Mouse (Mus musculus) small intestine, adult 2 months (tissue): ENCODE measurements around the gene Pdlim5. TPM values are rescaled to one million over a fixed set of nuclear protein-coding genes. Genes with fewer than 3 reads are reported as not detected.

Source experiments
- H3K27ac ChIP-seq: fragments of 200-500 bp; 2 replicates; pipeline ENCODE4 v1.5.1; 2012; ENCODE audit warnings: low read depth, low read length, control low read depth, inconsistent platforms; ENCODE audit not compliant: insufficient read depth
- H3K27me3 ChIP-seq: fragments of 200-500 bp; 2 replicates; pipeline ENCODE4 v1.6.1; 2012; ENCODE audit warnings: mild to moderate bottlenecking, moderate library complexity, low read length, inconsistent platforms; ENCODE audit not compliant: control insufficient read depth, insufficient read depth
- H3K36me3 ChIP-seq: fragments of 200-500 bp; 2 replicates; pipeline ENCODE4 v1.6.1; 2012; ENCODE audit warnings: mild to moderate bottlenecking, low read length, control low read depth, inconsistent platforms; ENCODE audit not compliant: control insufficient read depth, insufficient read depth
- H3K4me1 ChIP-seq: fragments of 200-500 bp; 2 replicates; pipeline ENCODE4 v1.6.1; 2012; ENCODE audit warnings: low read length, inconsistent platforms, mixed read lengths; ENCODE audit not compliant: control insufficient read depth, insufficient read depth, insufficient read length
- H3K4me3 ChIP-seq: fragments of 200-500 bp; 2 replicates; pipeline ENCODE4 v1.5.1; 2012; ENCODE audit warnings: low read depth, mild to moderate bottlenecking, control low read depth, inconsistent platforms, low read length, moderate library complexity
- CTCF ChIP-seq: fragments of 200-500 bp; IDR thresholded peaks from 2 replicates; pipeline ENCODE4 v1.5.1; 2012; ENCODE audit warnings: low read depth, mild to moderate bottlenecking, control low read depth, inconsistent platforms, low read length, moderate library complexity, mixed read lengths; ENCODE audit not compliant: insufficient replicate concordance, insufficient read length; ENCODE audit errors: extremely low read depth
- POLR2A ChIP-seq: fragments of 200-500 bp; IDR thresholded peaks from 2 replicates; pipeline ENCODE4 v1.6.1; 2012; ENCODE audit warnings: low read depth, mild to moderate bottlenecking, control low read depth, inconsistent platforms, low read length, moderate library complexity
- WGBS: fragments of 180-500 bp; shearing (Covaris S2); methylation state at CpG from one replicate; pipeline ENCODE4 v1.1.7; 2018; 5-methylcytosine and 5-hydroxymethylcytosine counted together
- polyA plus RNA-seq: library from polyadenylated mRNA; depleted of rRNA; stranded (reverse); fragments of >200 nt; gene quantifications from 2 replicates; pipeline ENCODE4 v1.2.3, GENCODE M21; 2012

Pdlim5 gene
- polyA plus RNA-seq, 1 experiment, result 63.1 TPM

GRCm38 (mm10) chr3:142424134-142424533 lies 28.6 kb upstream of the Pdlim5 start:
- Histone ChIP-seq H3K36me3 (no peaks in the 10 kb centered on the region), H3K4me1 (no peaks in the 10 kb centered on the region), H3K27ac (no peak overlapping the region), H3K4me3 (no peak overlapping the region), H3K27me3 (no peaks in the 10 kb centered on the region)
- TF ChIP-seq POLR2A, result no peak
- TF ChIP-seq CTCF, result no peak
- 84% methylated on average over 1 of the region's 1 CpGs for WGBS

DNA sequence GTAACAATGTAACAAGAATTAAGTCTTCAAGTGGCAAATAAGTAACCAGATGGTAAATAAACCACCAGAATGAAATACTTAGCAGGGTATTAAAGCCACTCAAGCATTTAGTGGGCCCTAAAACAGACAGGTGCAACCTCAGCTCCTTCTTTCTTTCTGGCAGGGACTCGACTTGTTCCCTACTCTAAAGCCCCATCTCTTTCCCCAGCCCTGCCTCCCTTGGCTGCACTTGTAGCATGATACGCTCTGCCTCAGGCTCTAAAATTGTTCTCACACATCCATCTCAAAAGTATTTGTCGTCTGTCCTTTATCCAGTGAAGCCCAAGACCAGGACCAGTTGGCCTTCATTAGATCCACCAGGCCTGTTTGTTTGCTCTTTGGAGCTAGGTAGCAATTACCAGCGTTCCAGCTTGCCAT lies 28.0 kb upstream of the Pdlim5 start:
- Histone ChIP-seq H3K27me3 (no peaks in the 10 kb centered on the region), H3K27ac (no peak overlapping the region), H3K4me3 (no peak overlapping the region), H3K36me3 (no peaks in the 10 kb centered on the region), H3K4me1 (no peaks in the 10 kb centered on the region)
- TF ChIP-seq CTCF (no peak), POLR2A (no peak)
- WGBS, result 48% methylated on average over 4 of the region's 4 CpGs

GRCm38 (mm10) chr3:142422229-142422628 lies 26.7 kb upstream of the Pdlim5 start:
- 88% methylated on average over 4 of the region's 4 CpGs for WGBS
- TF ChIP-seq POLR2A (no peak), CTCF (no peak)
- Histone ChIP-seq H3K4me1 (no peaks in the 10 kb centered on the region), H3K4me3 (no peak overlapping the region), H3K27ac (no peak overlapping the region), H3K27me3 (no peaks in the 10 kb centered on the region), H3K36me3 (no peaks in the 10 kb centered on the region)

DNA sequence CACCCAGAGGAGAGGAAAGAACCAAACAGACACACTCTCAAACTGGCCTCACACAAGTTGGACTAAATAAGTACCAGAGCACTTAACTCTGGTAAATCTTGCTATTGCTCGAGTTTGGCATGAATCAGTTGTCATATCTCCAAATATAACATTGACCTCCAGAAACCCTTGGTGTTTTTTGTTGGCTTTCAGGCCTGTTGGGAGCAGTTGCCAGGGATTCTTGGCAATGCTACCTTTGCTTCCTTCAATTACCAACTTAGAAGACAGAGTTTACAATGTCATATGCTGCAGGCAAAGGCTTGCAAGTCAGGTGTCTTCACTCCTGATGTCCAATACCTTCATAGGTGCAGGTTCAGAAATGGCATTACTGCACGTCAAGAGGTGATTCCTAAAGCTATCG lies 26.0 kb upstream of the Pdlim5 start:
- TF ChIP-seq POLR2A (no peak), CTCF (no peak)

GRCm38 (mm10) chr3:142417996-142418395 lies 22.5 kb upstream of the Pdlim5 start:
- Histone ChIP-seq H3K4me3 (no peak overlapping the region), H3K27me3 (no peaks in the 10 kb centered on the region), H3K36me3 (no peaks in the 10 kb centered on the region), H3K27ac (no peak overlapping the region), H3K4me1 (no peaks in the 10 kb centered on the region)
- WGBS, result 59% methylated on average over 3 of the region's 3 CpGs
- TF ChIP-seq POLR2A, result no peak
- TF ChIP-seq CTCF, result no peak

More for the DNA sequence above, 26.0 kb upstream of the Pdlim5 start:
- Histone ChIP-seq H3K4me3 (no peak overlapping the region), H3K36me3 (no peaks in the 10 kb centered on the region), H3K4me1 (no peaks in the 10 kb centered on the region), H3K27ac (no peak overlapping the region), H3K27me3 (no peaks in the 10 kb centered on the region)
- 84% methylated on average over 3 of the region's 3 CpGs for WGBS

DNA sequence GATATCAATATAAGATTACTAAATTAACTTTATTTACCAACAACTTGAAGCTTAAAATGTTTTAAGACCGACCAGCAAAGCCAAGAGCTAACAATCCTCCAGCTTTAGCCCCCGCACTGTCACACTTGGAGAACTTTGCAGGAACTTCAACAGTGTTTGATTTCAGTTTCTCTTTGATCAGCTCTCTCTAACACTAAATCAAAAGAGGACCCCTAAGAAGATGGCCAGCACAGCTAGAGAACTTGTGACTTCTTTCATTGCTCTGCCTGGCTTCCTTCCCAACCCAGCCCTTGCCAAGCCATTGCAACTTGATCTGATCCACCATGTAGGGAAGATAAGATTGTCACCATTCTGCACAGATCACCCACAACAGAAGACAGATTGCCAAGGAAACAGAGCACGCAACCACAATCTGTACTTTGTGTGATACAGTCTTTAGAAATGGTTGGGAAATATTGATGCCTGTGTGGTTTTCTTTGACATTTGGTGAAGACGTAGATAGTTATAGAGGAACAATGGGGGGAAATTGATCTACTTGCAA lies 17.9 kb upstream of the Pdlim5 start:
- Histone ChIP-seq H3K36me3 (no peaks in the 10 kb centered on the region), H3K4me3 (no peak overlapping the region), H3K27me3 (no peaks in the 10 kb centered on the region), H3K4me1 (no peaks in the 10 kb centered on the region), H3K27ac (no peak overlapping the region)
- WGBS, result 88% methylated on average over 4 of the region's 4 CpGs
- no peak for TF ChIP-seq CTCF
- TF ChIP-seq POLR2A, result no peak

DNA sequence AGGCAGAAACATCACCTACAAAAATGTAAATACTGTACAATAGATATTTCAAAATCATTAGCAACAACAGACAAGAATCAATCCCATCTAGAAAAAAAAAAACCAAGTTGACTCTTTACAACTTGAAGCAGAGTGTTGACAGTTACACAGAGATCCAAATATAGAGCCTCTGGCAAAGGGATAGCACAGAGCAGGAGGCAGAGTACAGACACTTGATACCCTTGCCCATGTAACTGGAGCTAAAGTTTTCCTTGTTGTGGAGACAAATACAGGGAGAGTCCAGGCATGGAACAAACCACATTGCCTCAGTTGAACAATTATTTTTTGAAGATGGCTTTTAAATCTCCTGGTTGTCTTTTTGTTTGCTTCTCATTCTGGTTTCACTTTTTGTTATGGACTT lies 15.4 kb upstream of the Pdlim5 start:
- no peak overlapping the region for H3K27ac ChIP-seq
- H3K4me1 ChIP-seq, result no peaks in the 10 kb centered on the region
- no peak overlapping the region for H3K4me3 ChIP-seq
- TF ChIP-seq POLR2A (no peak), CTCF (no peak)
- no peaks in the 10 kb centered on the region for H3K36me3 ChIP-seq
- no peaks in the 10 kb centered on the region for H3K27me3 ChIP-seq
